Comparison of ENCODE assay signal across 8 mouse cellular contexts in genomic region chr17:46703971-46704886, GRCm38 (mm10). TPM values are rescaled to one million over a fixed set of nuclear protein-coding genes. Genes with fewer than 3 reads are reported as not detected.
A peak's percentile ranks its signal among the peaks of the same experiment; 100 is the strongest.
DNase-seq lines count a peak whose midpoint lies in the region; ATAC-seq and TF ChIP-seq lines count a peak whose summit lies in the region.

No protein-coding gene starts in this region.

- H3K4me2 ChIP-seq in hindbrain, embryonic 16.5 days (ENCODE audit: low read length), result peak overlapping the region; percentile 72
- H3K4me2 ChIP-seq in midbrain, embryonic 13.5 days (replicated peaks), result peak overlapping the region; percentile 82

- peak overlapping the region; percentile 60 for H3K27ac ChIP-seq in cerebellum, adult 2 months (ENCODE audit: insufficient read depth, low read length)
- H3K27ac ChIP-seq in testis, adult 2 months (ENCODE audit: control insufficient read depth, insufficient read depth, low read depth, low read length), result peak overlapping the region; percentile 1; the same call in 1 of the 2 replicates
- peak overlapping the region; percentile 86 for H3K27ac ChIP-seq in hindbrain, embryonic 16.5 days (ENCODE audit: low read depth, low read length)
- H3K27ac ChIP-seq in midbrain, embryonic 13.5 days, result peak overlapping the region; percentile 86

- H3K4me1 ChIP-seq in cerebellum, adult 2 months (ENCODE audit: control insufficient read depth, insufficient read depth, low read length), result peaks cover 40% of the 10 kb centered on the region
- H3K4me1 ChIP-seq in testis, adult 2 months (ENCODE audit: control insufficient read depth, insufficient read depth, low read length), result peaks cover 11% of the 10 kb centered on the region
- H3K4me1 ChIP-seq in hindbrain, embryonic 16.5 days (ENCODE audit: control insufficient read depth, insufficient read depth, low read depth, low read length), result peaks cover 31% of the 10 kb centered on the region
- peaks cover 48% of the 10 kb centered on the region for H3K4me1 ChIP-seq in midbrain, embryonic 13.5 days (replicated peaks)

- H3K4me3 ChIP-seq in cerebellum, adult 2 months (replicated peaks; ENCODE audit: insufficient read depth, low read depth, low read length), result peak overlapping the region; percentile 71
- H3K4me3 ChIP-seq in testis, adult 2 months (ENCODE audit: control insufficient read depth, low read depth, low read length), result peak overlapping the region; percentile 88
- H3K4me3 ChIP-seq in hindbrain, embryonic 16.5 days (ENCODE audit: low read length), result peak overlapping the region; percentile 98
- H3K4me3 ChIP-seq in midbrain, embryonic 13.5 days (replicated peaks), result peak overlapping the region; percentile 91

- TF ChIP-seq CTCF in cerebellum, adult 2 months (IDR thresholded peaks at IDR 0.05; ENCODE audit: borderline replicate concordance, insufficient read depth, low read depth, low read length), result no peak
- no peak for TF ChIP-seq CTCF in testis, adult 2 months (IDR thresholded peaks at IDR 0.05; ENCODE audit: control insufficient read depth, insufficient read depth, insufficient replicate concordance, low read depth, low read length)

- peak; percentile 73; the same call in 1 of the 2 replicates for ATAC-seq in hindbrain, embryonic 16.5 days
- ATAC-seq in midbrain, embryonic 13.5 days, result peak; percentile 84

- H3K9ac ChIP-seq in hindbrain, embryonic 16.5 days (ENCODE audit: low read depth, low read length), result peak overlapping the region; percentile 96
- H3K9ac ChIP-seq in midbrain, embryonic 13.5 days (replicated peaks), result peak overlapping the region; percentile 97

- WGBS in cerebellum, adult 2 months, result 4% methylated on average over 41 of the region's 41 CpGs
- 5% methylated on average over 35 of the region's 41 CpGs for WGBS in hindbrain, embryonic 16.5 days
- WGBS in midbrain, embryonic 13.5 days, result 5% methylated on average over 34 of the region's 41 CpGs

- DNase-seq in cerebellum, adult 2 months, result peak in 1 of 2 experiments; percentile 41
- no peak for DNase-seq in cerebellum, adult 9-10 months
- DNase-seq in testis, postnatal 10 days (ENCODE audit: low spot score), result no peak
- DNase-seq in c-Kit-positive CD71-positive TER-119-positive erythroid progenitor cells, embryonic 14.5 days (ENCODE audit: low spot score), result no peak
- no peak for DNase-seq in right cerebral cortex, postnatal 4 days

- H3K27me3 ChIP-seq in cerebellum, adult 2 months (ENCODE audit: control insufficient read depth, insufficient read depth, low read length), result no peaks in the 10 kb centered on the region
- H3K27me3 ChIP-seq in testis, adult 2 months (ENCODE audit: control insufficient read depth, insufficient read depth, low read length), result no peaks in the 10 kb centered on the region
- no peaks in the 10 kb centered on the region for H3K27me3 ChIP-seq in hindbrain, embryonic 16.5 days (replicated peaks; ENCODE audit: control insufficient read depth, insufficient read depth, low read length)
- H3K27me3 ChIP-seq in midbrain, embryonic 13.5 days, result no peaks in the 10 kb centered on the region

- TF ChIP-seq POLR2A in cerebellum, adult 2 months (IDR thresholded peaks at IDR 0.05; ENCODE audit: borderline replicate concordance, insufficient read depth, low read length), result no peak
- no peak for TF ChIP-seq POLR2A in testis, adult 2 months (IDR thresholded peaks at IDR 0.05; ENCODE audit: control insufficient read depth, low read depth, low read length)

- no peaks in the 10 kb centered on the region for H3K36me3 ChIP-seq in testis, adult 2 months (ENCODE audit: control insufficient read depth, insufficient read depth, low read length)
- 0 out of 2 replicates have a peak, but pooled peaks cover 3% of the 10 kb centered on the region for H3K36me3 ChIP-seq in hindbrain, embryonic 16.5 days (ENCODE audit: control insufficient read depth, insufficient read depth, low read length)
- H3K36me3 ChIP-seq in midbrain, embryonic 13.5 days, result peaks cover 12% of the 10 kb centered on the region

- H3K9me3 ChIP-seq in hindbrain, embryonic 16.5 days (ENCODE audit: control insufficient read depth, low read length), result no peaks in the 10 kb centered on the region
- H3K9me3 ChIP-seq in midbrain, embryonic 13.5 days, result no peaks in the 10 kb centered on the region

RNA-seq across cellular contexts. Expression of gene Ppp2r5d, which starts 0.7 kb away (rescaled TPM):
- 137 and 139 TPM in 2 replicates for polyA plus RNA-seq in cerebellum, adult 2 months (2012; rRNA removed)
- 12.4 and 12.9 TPM in 2 replicates for polyA plus RNA-seq in testis, adult 2 months (2012; rRNA removed)
- 102 and 112 TPM in 2 replicates for polyA plus RNA-seq in hindbrain, embryonic 16.5 days (2015; fragmentation: Nextera tagmentation; extraction: Ambion mirVana)
- polyA plus RNA-seq in midbrain, embryonic 13.5 days (2015; fragmentation: Nextera tagmentation; extraction: Ambion mirVana), result 88.6 and 94.5 TPM in 2 replicates

RNA-seq across cellular contexts. Expression of gene Pex6, which starts 7.0 kb away (rescaled TPM):
- polyA plus RNA-seq in cerebellum, adult 2 months (2012; rRNA removed), result 46.5 and 52.4 TPM in 2 replicates
- 43.4 and 43.9 TPM in 2 replicates for polyA plus RNA-seq in testis, adult 2 months (2012; rRNA removed)
- 23.0 and 25.7 TPM in 2 replicates for polyA plus RNA-seq in hindbrain, embryonic 16.5 days (2015; fragmentation: Nextera tagmentation; extraction: Ambion mirVana)
- polyA plus RNA-seq in midbrain, embryonic 13.5 days (2015; fragmentation: Nextera tagmentation; extraction: Ambion mirVana), result 21.3 and 24.3 TPM in 2 replicates

RNA-seq across cellular contexts. Expression of gene Klhdc3, which starts 23.5 kb away (rescaled TPM):
- 237 and 240 TPM in 2 replicates for polyA plus RNA-seq in cerebellum, adult 2 months (2012; rRNA removed)
- polyA plus RNA-seq in testis, adult 2 months (2012; rRNA removed), result 626 and 644 TPM in 2 replicates
- polyA plus RNA-seq in hindbrain, embryonic 16.5 days (2015; fragmentation: Nextera tagmentation; extraction: Ambion mirVana), result 176 and 179 TPM in 2 replicates
- 152 TPM in 2 replicates for polyA plus RNA-seq in midbrain, embryonic 13.5 days (2015; fragmentation: Nextera tagmentation; extraction: Ambion mirVana)

RNA-seq across cellular contexts. Expression of gene Gnmt, which starts 24.7 kb away (rescaled TPM):
- 12.0 and 18.1 TPM in 2 replicates for polyA plus RNA-seq in cerebellum, adult 2 months (2012; rRNA removed)
- 2.3 and 3.7 TPM in 2 replicates for polyA plus RNA-seq in testis, adult 2 months (2012; rRNA removed)
- 1.1 and 1.7 TPM in 2 replicates for polyA plus RNA-seq in hindbrain, embryonic 16.5 days (2015; fragmentation: Nextera tagmentation; extraction: Ambion mirVana)
- 0.80 and 0.81 TPM in 2 replicates for polyA plus RNA-seq in midbrain, embryonic 13.5 days (2015; fragmentation: Nextera tagmentation; extraction: Ambion mirVana)

RNA-seq across cellular contexts. Expression of gene Mea1, which starts 25.6 kb away (rescaled TPM):
- 136 and 147 TPM in 2 replicates for polyA plus RNA-seq in cerebellum, adult 2 months (2012; rRNA removed)
- 1,562 and 1,699 TPM in 2 replicates for polyA plus RNA-seq in testis, adult 2 months (2012; rRNA removed)
- polyA plus RNA-seq in hindbrain, embryonic 16.5 days (2015; fragmentation: Nextera tagmentation; extraction: Ambion mirVana), result 317 and 353 TPM in 2 replicates
- polyA plus RNA-seq in midbrain, embryonic 13.5 days (2015; fragmentation: Nextera tagmentation; extraction: Ambion mirVana), result 237 and 241 TPM in 2 replicates

Comparison
In these comparisons a context has a peak if more than half of its experiments do, and no peak if none do; other contexts are left out.
1. H3K27ac ChIP-seq: peak in every context shown above with its lines; median percentile 86 in hindbrain, embryonic 16.5 days; 86 in midbrain, embryonic 13.5 days; 60 in cerebellum, adult 2 months; 1 in testis, adult 2 months.